Mouse (Mus musculus): ENCODE measurements around the gene Osbpl3. TPM values are rescaled to one million over a fixed set of nuclear protein-coding genes. Genes with fewer than 3 reads are reported as not detected.

The Osbpl3 gene
- polyA plus RNA-seq, 1 experiment: 23.4 TPM

DNA sequence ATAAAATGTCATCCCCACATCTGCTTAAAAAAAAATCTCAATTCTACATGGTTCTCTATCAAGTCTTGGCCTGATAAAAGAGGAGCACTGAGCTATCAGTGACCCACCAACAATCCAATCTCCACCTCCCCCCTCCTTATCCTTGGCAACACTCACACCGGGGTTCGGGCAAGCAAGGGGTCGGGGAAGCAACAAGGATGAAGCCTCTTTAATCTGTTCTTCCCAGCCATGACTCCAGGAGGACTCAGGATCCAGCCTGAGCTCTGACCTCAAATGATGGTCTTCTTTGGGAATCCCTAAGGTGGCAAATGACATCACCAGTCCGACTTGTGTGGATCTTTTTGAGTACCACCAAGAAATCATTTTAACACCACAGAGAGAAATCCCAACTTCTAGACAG is 208.2 kb downstream of the Osbpl3 start:
- peaks cover 37% of the 10 kb centered on the region for H3K4me1 ChIP-seq (ENCODE audit: control insufficient read depth, insufficient read depth, low read length)
- no peak overlapping the region for H3K4me3 ChIP-seq (ENCODE audit: insufficient read depth, low read length)
- no peak for TF ChIP-seq CTCF (IDR thresholded peaks at IDR 0.05; ENCODE audit: low read depth, low read length)

GRCm38 (mm10) chr6:50247356-50247755 is 208.6 kb downstream of the Osbpl3 start:
- Histone ChIP-seq H3K27ac (ENCODE audit: insufficient read depth, low read depth, low read length) (no peak overlapping the region), H3K4me1 (ENCODE audit: control insufficient read depth, insufficient read depth, low read length) (peaks cover 37% of the 10 kb centered on the region), H3K4me3 (ENCODE audit: insufficient read depth, low read length) (no peak overlapping the region)
- no peak for TF ChIP-seq CTCF (IDR thresholded peaks at IDR 0.05; ENCODE audit: low read depth, low read length)
- TF ChIP-seq POLR2A (IDR thresholded peaks at IDR 0.05; ENCODE audit: borderline replicate concordance, low read depth, low read length): no peak

More for the DNA sequence above, 208.2 kb downstream of the Osbpl3 start:
- H3K27ac ChIP-seq (ENCODE audit: insufficient read depth, low read depth, low read length): no peak overlapping the region

DNA sequence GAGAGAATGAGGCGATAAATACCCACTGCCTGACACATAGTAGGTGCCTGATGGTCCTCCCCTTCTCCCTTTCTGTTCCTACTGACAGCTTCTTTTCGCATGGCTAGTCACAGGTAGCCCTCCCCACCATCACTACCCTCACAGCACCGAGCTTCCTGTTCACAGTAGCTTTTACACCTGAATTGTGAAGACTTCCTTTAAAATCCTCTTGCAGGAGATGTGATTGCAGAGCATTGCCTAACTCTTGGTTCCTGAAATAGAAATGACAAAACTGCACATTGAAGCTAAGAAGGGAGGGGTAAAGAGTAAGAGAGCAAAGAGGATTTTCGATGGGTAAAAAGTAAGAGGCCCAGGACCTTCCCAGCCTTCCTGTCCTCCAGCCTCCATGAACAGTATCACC is 211.0 kb downstream of the Osbpl3 start:
- no peak for TF ChIP-seq POLR2A (IDR thresholded peaks at IDR 0.05; ENCODE audit: borderline replicate concordance, low read depth, low read length)
- no peak overlapping the region for H3K4me3 ChIP-seq (ENCODE audit: insufficient read depth, low read length)
- H3K4me1 ChIP-seq (ENCODE audit: control insufficient read depth, insufficient read depth, low read length): peaks cover 37% of the 10 kb centered on the region
- H3K27ac ChIP-seq (ENCODE audit: insufficient read depth, low read depth, low read length): no peak overlapping the region

DNA sequence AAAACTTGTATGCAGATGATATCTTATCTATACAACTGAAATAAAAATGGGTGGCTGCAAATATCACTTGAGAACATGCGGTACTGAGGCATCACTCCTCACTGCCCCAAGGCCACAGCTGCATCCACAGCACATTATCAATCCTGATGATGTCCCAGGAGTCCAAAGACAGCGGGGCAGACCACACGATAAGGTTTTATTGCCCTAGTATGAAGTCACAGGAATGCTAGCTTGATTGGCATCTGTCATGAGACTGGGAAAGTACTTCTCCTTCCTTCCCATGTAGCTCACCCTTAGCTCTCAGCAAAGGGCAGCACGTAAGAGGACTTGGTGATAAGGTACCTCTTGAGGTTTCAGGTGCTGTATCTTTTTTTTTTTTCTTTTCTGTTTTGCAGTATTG is 211.9 kb downstream of the Osbpl3 start:
- no peak overlapping the region for H3K27ac ChIP-seq (ENCODE audit: insufficient read depth, low read depth, low read length)
- H3K4me3 ChIP-seq (ENCODE audit: insufficient read depth, low read length): no peak overlapping the region

More for the DNA sequence above, 211.9 kb downstream of the Osbpl3 start:
- H3K4me1 ChIP-seq (ENCODE audit: control insufficient read depth, insufficient read depth, low read length): peaks cover 37% of the 10 kb centered on the region
- TF ChIP-seq CTCF (IDR thresholded peaks at IDR 0.05; ENCODE audit: low read depth, low read length) (no peak), POLR2A (IDR thresholded peaks at IDR 0.05; ENCODE audit: borderline replicate concordance, low read depth, low read length) (no peak)

Other genes with a start within 250 kb of the Osbpl3 start
- gene Gsdme, start 192.3 kb downstream of the Osbpl3 start, polyA plus RNA-seq (2012; ENCODE audit: insufficient read depth, insufficient read length, missing spikeins): 10.7 and 11.4 TPM in 2 replicates
- 6.7 and 10.3 TPM in 2 replicates for gene Cycs, start 110.3 kb upstream of the Osbpl3 start, polyA plus RNA-seq (2012; ENCODE audit: insufficient read depth, insufficient read length, missing spikeins)
- 0.23 and 0.33 TPM in 2 replicates for gene 4921507P07Rik, start 140.4 kb upstream of the Osbpl3 start, polyA plus RNA-seq (2012; ENCODE audit: insufficient read depth, insufficient read length, missing spikeins)
- 4.0 and 6.0 TPM in 2 replicates for gene Npvf, start 198.2 kb upstream of the Osbpl3 start, polyA plus RNA-seq (2012; ENCODE audit: insufficient read depth, insufficient read length, missing spikeins)